Mouse (Mus musculus): ENCODE data around the gene Lrg1.

GRCm38 (mm10) chr17:56109219-56110051, 12.4 kb downstream of the Lrg1 start, which contains the start of gene Plin4:
- TF ChIP-seq POLR2A (IDR thresholded peaks at IDR 0.05; ENCODE audit: extremely low read depth, insufficient read depth, low read length) (0 out of 2 replicates have a peak, but pooled peaks have one; percentile 25), CTCF (IDR thresholded peaks at IDR 0.05; ENCODE audit: extremely low read depth, insufficient read depth, low read length) (no peak)
